ENCODE assay signal across 8 mouse cellular contexts in genomic region chrX:42150346-42151023, GRCm38 (mm10). TPM values are rescaled to one million over a fixed set of nuclear protein-coding genes. Genes with fewer than 3 reads are reported as not detected.
A peak's percentile ranks its signal among the peaks of the same experiment; 100 is the strongest.
DNase-seq lines count a peak whose midpoint lies in the region; ATAC-seq lines count a peak whose summit lies in the region.

No protein-coding gene starts in this region.

- H3K79me2 ChIP-seq in macrophage (ENCODE audit: inconsistent target): peaks cover 34% of the 10 kb centered on the region

- 19% methylated on average over 26 of the region's 40 CpGs for WGBS in hindbrain, embryonic 13.5 days
- 37% methylated on average over 10 of the region's 40 CpGs for WGBS in macrophage (ENCODE audit: missing documents)

- H3K9me3 ChIP-seq in hindbrain, embryonic 13.5 days: no peaks in the 10 kb centered on the region

- H3K27me3 ChIP-seq in hindbrain, embryonic 13.5 days: no peaks in the 10 kb centered on the region

- peak; percentile 93 for DNase-seq in Muller cell, postnatal 12 days (ENCODE audit: inconsistent ontology term)
- DNase-seq in cerebellum, adult 9-10 months: peak; percentile 78
- DNase-seq in frontal cortex, postnatal 14 days (ENCODE audit: low spot score in 2 of 2): peak; percentile 59 to 61
- peak; percentile 66 to 67 for DNase-seq in left cerebral cortex, adult 18-20 months (ENCODE audit: low spot score in 2 of 2)
- peak; percentile 56 to 68 for DNase-seq in right cerebral cortex, adult 2 months (ENCODE audit: low spot score in 2 of 2)
- peak; percentile 20 for DNase-seq in urinary bladder, postnatal 10 days (ENCODE audit: low spot score)

- H3K9ac ChIP-seq in hindbrain, embryonic 13.5 days: peak overlapping the region; percentile 90

- H3K4me2 ChIP-seq in hindbrain, embryonic 13.5 days: peak overlapping the region; percentile 54

- peak; percentile 89 for ATAC-seq in hindbrain, embryonic 13.5 days (ENCODE audit: low FRiP score)

- H3K27ac ChIP-seq in hindbrain, embryonic 13.5 days: peak overlapping the region; percentile 99
- peak overlapping the region; percentile 92 for H3K27ac ChIP-seq in macrophage

- peak overlapping the region; percentile 57 for H3K4me3 ChIP-seq in hindbrain, embryonic 13.5 days
- peak overlapping the region; percentile 58 for H3K4me3 ChIP-seq in macrophage (ENCODE audit: inconsistent target)

- no peaks in the 10 kb centered on the region for H3K36me3 ChIP-seq in hindbrain, embryonic 13.5 days
- no peaks in the 10 kb centered on the region for H3K36me3 ChIP-seq in macrophage (ENCODE audit: inconsistent target)

- H3K4me1 ChIP-seq in hindbrain, embryonic 13.5 days (replicated peaks): peaks cover 6% of the 10 kb centered on the region

RNA-seq across cellular contexts. Expression of gene Stag2, which starts 1.4 kb away (rescaled TPM):
- polyA plus RNA-seq in hindbrain, embryonic 13.5 days (2015; fragmentation: Nextera tagmentation; extraction: Ambion mirVana): 23.0 and 24.4 TPM in 2 replicates
- total RNA-seq in left cerebral cortex, adult 18-20 months (2021): 10 to 100 TPM; 47.9 to 48.7 TPM
- 100 to 1,000 TPM in 24 of 26 experiments, 10 to 100 TPM in 2; 94.2 to 176 (median 138) TPM for total RNA-seq in macrophage (2018; cell fraction: chromatin; rRNA removed)
- 10 to 100 TPM; 40.1 to 82.4 (median 62.5) TPM for total RNA-seq in macrophage (2018; cell fraction: cytosol; rRNA removed)
- 100 to 1,000 TPM in 8 of 26 experiments, 10 to 100 TPM in 18; 63.3 to 152 (median 89.6) TPM for total RNA-seq in macrophage (2018; cell fraction: nucleus; rRNA removed)
- 46.5 to 47.0 TPM (median 46.7 TPM) in 3 replicates for polyA plus RNA-seq in macrophage (2018)

Comparison
In these comparisons a context has a peak if more than half of its experiments do, and no peak if none do; other contexts are left out.
1. Peak in every context shown above with its lines: DNase-seq, ATAC-seq, H3K4me3 ChIP-seq and H3K27ac ChIP-seq.
2. DNase-seq: peak in every context shown above with its lines; median percentile 93 in Muller cell, postnatal 12 days; 78 in cerebellum, adult 9-10 months; 66 in left cerebral cortex, adult 18-20 months; 62 in right cerebral cortex, adult 2 months; 60 in frontal cortex, postnatal 14 days; 20 in urinary bladder, postnatal 10 days.